Mouse (Mus musculus) megakaryocyte, embryonic 14.5 days (primary cell): ENCODE results near the gene Slc41a3.

ENCODE experiments used
- FLI1 ChIP-seq: IDR thresholded peaks from 2 replicates; pipeline ENCODE4 v1.6.1; 2012; ENCODE audit warnings: low read length, inconsistent platforms, mixed read lengths
- GATA1 ChIP-seq: IDR thresholded peaks from 3 replicates; pipeline ENCODE4 v1.6.1; 2012; ENCODE audit warnings: mixed read lengths, low read length, inconsistent platforms, borderline replicate concordance

GRCm38 (mm10) chr6:90588113-90588512 lies 16.4 kb upstream of the Slc41a3 start:
- no peak for TF ChIP-seq GATA1
- TF ChIP-seq FLI1 = no peak
